Mouse (Mus musculus): ENCODE data around the gene Oxld1.
"Not testable (repeated sequence)": the region's sequence is repeated elsewhere in the genome, so short reads cannot be mapped to it uniquely, and the experiment has no call there.

Oxld1 gene

GRCm38 (mm10) chr11:120423569-120424295 lies 34.1 kb downstream of the Oxld1 start:
- peak in 1 of 2 experiments; percentile 47 for DNase-seq (ENCODE audit: low spot score in 2 of 2)

- no peak for DNase-seq (ENCODE audit: low spot score in 2 of 2)
These were observed 35.0 kb downstream of the Oxld1 start for GRCm38 (mm10) chr11:120422651-120423568.

GRCm38 (mm10) chr11:120418592-120418991 lies 39.3 kb downstream of the Oxld1 start:
- no peak for DNase-seq (ENCODE audit: low spot score in 2 of 2)

- no peak for DNase-seq (ENCODE audit: low spot score in 2 of 2)
These were observed 40.0 kb downstream of the Oxld1 start for GRCm38 (mm10) chr11:120417852-120418251.

- DNase-seq (ENCODE audit: low spot score in 2 of 2) = not testable (repeated sequence)
These were observed 44.2 kb downstream of the Oxld1 start for GRCm38 (mm10) chr11:120413621-120414020.

Data from spleen, postnatal 14 days (tissue).